Mouse (Mus musculus) C2C12 (cell line): ENCODE measurements around the gene Sgsh.

Source experiments
- CEBPB ChIP-seq: IDR thresholded peaks from one replicate; pipeline ENCODE4 v1.6.1; 2011; ENCODE audit warnings: low read depth, mild to moderate bottlenecking, control low read depth, moderate library complexity
- CTCF ChIP-seq: IDR thresholded peaks from one replicate; pipeline ENCODE4 v1.5.1; 2011; ENCODE audit not compliant: control insufficient read depth, insufficient read depth, insufficient read length
- FOSL1 ChIP-seq: IDR thresholded peaks from one replicate; pipeline ENCODE4 v1.8.0; 2011; ENCODE audit warnings: mild to moderate bottlenecking, low read length; ENCODE audit not compliant: poor library complexity, insufficient read depth, severe bottlenecking
- MAX ChIP-seq: IDR thresholded peaks from one replicate; pipeline ENCODE4 v1.6.1; 2011; ENCODE audit warnings: mild to moderate bottlenecking, control low read depth
- MYOD1 ChIP-seq: IDR thresholded peaks from one replicate; pipeline ENCODE4 v1.6.1; 2011; ENCODE audit warnings: low read depth; ENCODE audit not compliant: control insufficient read depth, insufficient read length
- MYOG ChIP-seq: IDR thresholded peaks from one replicate; pipeline ENCODE4 v1.6.1; 2011; ENCODE audit not compliant: control insufficient read depth, insufficient read length; ENCODE audit errors: extremely low read depth
- USF1 ChIP-seq: IDR thresholded peaks from one replicate; pipeline ENCODE4 v1.6.1; 2011; ENCODE audit warnings: low read depth, mild to moderate bottlenecking, control low read depth, moderate library complexity

DNA sequence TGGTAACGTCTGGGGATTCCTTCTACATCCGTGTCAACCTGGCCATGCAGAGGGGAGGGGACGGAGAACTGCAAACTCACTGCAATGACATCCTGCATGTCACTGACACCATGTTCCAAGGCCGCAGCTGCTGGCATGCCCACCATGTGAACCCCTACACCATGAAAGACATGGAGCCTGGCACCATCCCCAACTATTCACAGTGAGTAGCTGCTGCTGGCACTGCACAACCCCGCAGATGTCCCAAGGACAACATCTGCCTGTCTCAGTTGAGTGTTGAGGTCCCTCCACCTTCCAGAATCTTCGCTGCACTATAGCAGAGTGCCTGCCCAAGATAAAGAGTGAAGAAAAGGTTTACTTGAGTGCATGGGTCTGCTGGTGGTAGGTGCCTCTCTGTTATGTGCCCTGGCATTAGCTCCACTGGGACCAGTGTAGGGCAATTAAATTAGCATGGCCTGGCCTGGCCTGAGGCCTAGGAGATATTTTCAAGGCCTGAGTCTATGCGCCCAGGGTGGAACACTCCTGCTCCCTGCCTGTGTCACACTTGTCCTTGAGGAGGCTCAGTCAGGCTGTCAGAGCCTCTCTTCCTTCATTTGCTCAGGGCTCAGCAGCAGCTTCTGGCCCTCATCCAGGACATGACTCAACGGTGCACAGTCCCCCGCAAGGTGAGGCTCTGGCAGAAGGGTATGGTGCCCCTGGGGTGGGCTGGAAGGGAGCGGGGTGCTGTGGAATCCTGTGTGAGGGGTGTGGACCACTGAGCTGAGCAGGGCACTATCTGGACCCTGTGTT is 16.9 kb downstream of the Sgsh start:
- TF ChIP-seq MYOG: no peak
- no peak for TF ChIP-seq CTCF
- no peak for TF ChIP-seq MAX
- TF ChIP-seq MYOD1: no peak
- TF ChIP-seq USF1: no peak
- TF ChIP-seq CEBPB: no peak
- TF ChIP-seq FOSL1: no peak
